Mouse (Mus musculus) liver, embryonic 14.5 days (tissue): Measurements from ENCODE around the gene Rell1. TPM values are rescaled to one million over a fixed set of nuclear protein-coding genes. Genes with fewer than 3 reads are reported as not detected.

Experiments
- ATAC-seq: fragments of 200-750 bp; cut with Nextera tagmentation; 2 replicates; pipeline ENCODE4 v1.8.0; 2017; ENCODE audit warnings: moderate number of reproducible peaks, mild to moderate bottlenecking, moderate library complexity; ENCODE audit not compliant: insufficient read depth
- DNase-seq, 3 experiments: peaks; one replicate each; pipeline ENCODE4 v3.0.0-alpha.2; 2012 to 2013; ENCODE audit warnings: low read depth in 3 of 3, low spot score in 3 of 3
- H3K27ac ChIP-seq: fragments of 300-500 bp; sonication (generic); 2 replicates; pipeline ENCODE4 v1.5.1; 2014; ENCODE audit warnings: moderate library complexity, mild to moderate bottlenecking, control low read depth, inconsistent platforms
- H3K27me3 ChIP-seq: fragments of 300-500 bp; sonication (generic); 2 replicates; pipeline ENCODE4 v1.6.1; 2014; ENCODE audit warnings: mild to moderate bottlenecking, low read length, moderate library complexity; ENCODE audit not compliant: control insufficient read depth, insufficient read depth
- H3K36me3 ChIP-seq: fragments of 300-500 bp; sonication (generic); replicated peaks from 2 replicates; pipeline ENCODE4 v1.6.1; 2014; ENCODE audit warnings: low read depth; ENCODE audit not compliant: control insufficient read depth, insufficient read depth
- H3K4me1 ChIP-seq, 2 experiments: fragments of 200-500 bp in 1 of 2; fragments of 300-500 bp in 1 of 2; sonication (generic) in 1 of 2; replicated peaks; 2 replicates each; pipeline ENCODE4 v1.6.1; 2012 to 2014; ENCODE audit warnings: antibody characterized with exemption in 1 of 2, inconsistent platforms in 1 of 2, low read length in 1 of 2; ENCODE audit not compliant: control insufficient read depth in 2 of 2, insufficient read depth in 2 of 2
- H3K4me2 ChIP-seq: fragments of 300-500 bp; sonication (generic); 2 replicates; pipeline ENCODE4 v1.6.1; 2014; ENCODE audit warnings: low read depth, mild to moderate bottlenecking, control low read depth, moderate library complexity
- H3K4me3 ChIP-seq, 2 experiments: fragments of 200-500 bp in 1 of 2; fragments of 300-500 bp in 1 of 2; sonication (generic) in 1 of 2; 2 replicates each; pipeline ENCODE4 v1.5.1; 2012 to 2014; ENCODE audit warnings: low read depth in 2 of 2, low read length in 2 of 2, mild to moderate bottlenecking in 2 of 2, control low read depth in 1 of 2, inconsistent platforms in 1 of 2, moderate library complexity in 1 of 2; ENCODE audit not compliant: insufficient read depth in 1 of 2
- H3K9ac ChIP-seq: fragments of 300-500 bp; sonication (generic); replicated peaks from 2 replicates; pipeline ENCODE4 v1.6.1; 2014; ENCODE audit warnings: mild to moderate bottlenecking, control low read depth, moderate library complexity
- H3K9me3 ChIP-seq: fragments of 300-500 bp; sonication (generic); 2 replicates; pipeline ENCODE4 v1.6.1; 2016; ENCODE audit warnings: low read length, mixed read lengths; ENCODE audit not compliant: control insufficient read depth
- CTCF ChIP-seq: IDR thresholded peaks from 2 replicates; pipeline ENCODE4 v1.5.1; 2016; ENCODE audit warnings: antibody characterized with exemption, low read depth, control low read depth
- EP300 ChIP-seq: IDR thresholded peaks from 2 replicates; pipeline ENCODE4 v1.6.1; 2016; ENCODE audit warnings: antibody characterized with exemption, low read depth
- WGBS: fragments of 180-500 bp; shearing (Covaris S2); extraction: QIAGEN DNeasy Blood & Tissue Kit; methylation state at CpG from one replicate; pipeline ENCODE4 v1.1.7; 2014; ENCODE audit not compliant: insufficient replicate concordance; 5-methylcytosine and 5-hydroxymethylcytosine counted together
- polyA plus RNA-seq, 2 experiments: library from polyadenylated mRNA; depleted of rRNA in 1 of 2; stranded (reverse) in 1 of 2; unstranded in 1 of 2; fragments of >200 nt; fragmentation: Nextera tagmentation in 1 of 2; extraction: Ambion mirVana in 1 of 2; gene quantifications; 2 replicates each; pipeline versions ENCODE4 v1.2.1 to v1.2.3; 2012 to 2014

Gene Rell1
- polyA plus RNA-seq, 2 experiments, result 4.3 to 4.4 TPM

DNA sequence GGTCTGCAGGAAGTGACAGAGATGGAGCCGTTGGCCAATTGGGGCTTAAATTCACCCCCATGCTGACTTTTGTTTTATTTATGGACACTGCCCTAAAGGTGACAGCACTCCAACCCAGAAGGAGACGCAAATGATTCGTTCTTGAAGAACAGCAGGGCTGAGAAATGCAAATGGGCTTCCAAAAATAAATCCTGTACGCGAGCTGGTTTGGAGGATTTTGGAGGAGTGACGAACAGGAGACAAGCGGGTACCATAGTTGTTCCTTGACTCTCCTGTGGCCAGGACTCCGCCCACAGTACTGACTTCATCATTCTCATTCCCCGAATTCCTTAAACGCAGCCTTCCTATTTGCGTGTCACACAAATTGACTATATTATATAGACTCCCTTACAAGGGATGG, 12.3 kb downstream of the Rell1 start:
- Histone ChIP-seq H3K4me3 (no peak overlapping the region), H3K9ac (no peak overlapping the region), H3K4me1 (no peaks in the 10 kb centered on the region; a peak in 1 of 4 replicates), H3K27me3 (no peaks in the 10 kb centered on the region), H3K27ac (no peak overlapping the region), H3K9me3 (no peaks in the 10 kb centered on the region), H3K4me2 (no peak overlapping the region), H3K36me3 (no peaks in the 10 kb centered on the region)
- TF ChIP-seq EP300 (no peak), CTCF (no peak)
- DNase-seq (no peak), ATAC-seq (no peak)
- 79% methylated on average over 11 of the region's 11 CpGs for WGBS

DNA sequence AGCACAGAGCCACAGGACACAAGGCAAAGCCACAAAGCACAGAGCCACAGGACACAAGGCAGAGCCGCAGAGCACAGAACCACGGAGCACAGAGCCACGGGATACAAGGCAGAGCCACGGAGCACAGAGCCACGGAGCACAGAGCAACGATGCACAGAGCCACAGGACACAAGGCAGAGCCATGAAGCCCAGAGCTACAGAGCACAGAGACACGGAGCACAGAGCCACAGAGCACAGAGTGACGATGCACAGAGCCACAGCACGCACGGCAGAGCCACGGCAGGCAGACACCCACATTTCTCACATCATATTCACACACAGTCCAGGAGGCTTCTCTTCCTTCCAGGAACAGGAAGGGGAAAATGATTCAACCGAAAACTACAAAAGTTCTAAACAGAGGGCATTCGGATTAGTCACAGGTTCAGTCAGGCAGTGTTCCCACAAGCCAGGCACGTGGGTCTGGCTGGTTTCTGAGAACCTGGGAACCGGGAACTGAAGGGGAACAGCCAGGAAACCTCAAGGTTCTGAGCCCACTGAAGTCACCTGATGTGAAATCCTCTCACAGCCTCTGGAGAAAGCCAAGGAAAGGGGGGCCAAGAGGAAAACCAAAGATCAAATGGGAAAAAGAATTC, 15.2 kb downstream of the Rell1 start:
- Histone ChIP-seq H3K9me3 (no peaks in the 10 kb centered on the region), H3K4me2 (no peak overlapping the region), H3K4me1 (peaks cover 0 to 9% of the 10 kb centered on the region in 2 experiments; a peak in 2 of 4 replicates), H3K9ac (no peak overlapping the region), H3K36me3 (no peaks in the 10 kb centered on the region), H3K27ac (no peak overlapping the region), H3K27me3 (no peaks in the 10 kb centered on the region), H3K4me3 (no peak overlapping the region)
- ATAC-seq (no peak), DNase-seq (no peak)
- TF ChIP-seq CTCF, result no peak
- no peak for TF ChIP-seq EP300
- 71% methylated on average over 15 of the region's 15 CpGs for WGBS

DNA sequence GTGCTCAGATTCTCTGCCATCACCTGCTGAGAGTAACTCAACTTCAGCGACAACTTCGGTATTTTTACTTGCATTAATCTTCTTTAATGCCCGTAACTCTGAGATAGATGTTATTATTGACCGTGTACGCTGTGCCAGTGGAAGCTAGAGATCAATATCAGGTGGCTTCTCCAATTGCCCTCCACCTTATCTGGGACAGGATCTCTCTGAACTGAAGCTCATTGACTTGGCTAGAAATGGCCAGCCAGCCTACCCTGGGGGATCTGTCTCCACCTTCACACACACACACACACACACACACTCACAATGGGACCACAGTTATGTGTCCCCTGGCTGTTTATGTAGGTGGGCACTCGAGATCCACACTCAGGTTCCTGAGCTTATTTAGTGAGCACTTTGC, 16.7 kb downstream of the Rell1 start:
- Histone ChIP-seq H3K27ac (no peak overlapping the region), H3K9ac (no peak overlapping the region), H3K36me3 (no peaks in the 10 kb centered on the region), H3K4me2 (no peak overlapping the region), H3K4me1 (peaks cover 0 to 9% of the 10 kb centered on the region in 2 experiments; a peak in 2 of 4 replicates), H3K9me3 (no peaks in the 10 kb centered on the region), H3K27me3 (no peaks in the 10 kb centered on the region), H3K4me3 (no peak overlapping the region)
- DNase-seq (no peak), ATAC-seq (no peak)
- no peak for TF ChIP-seq CTCF
- TF ChIP-seq EP300, result no peak
- WGBS, result 60% methylated on average over 6 of the region's 6 CpGs

DNA sequence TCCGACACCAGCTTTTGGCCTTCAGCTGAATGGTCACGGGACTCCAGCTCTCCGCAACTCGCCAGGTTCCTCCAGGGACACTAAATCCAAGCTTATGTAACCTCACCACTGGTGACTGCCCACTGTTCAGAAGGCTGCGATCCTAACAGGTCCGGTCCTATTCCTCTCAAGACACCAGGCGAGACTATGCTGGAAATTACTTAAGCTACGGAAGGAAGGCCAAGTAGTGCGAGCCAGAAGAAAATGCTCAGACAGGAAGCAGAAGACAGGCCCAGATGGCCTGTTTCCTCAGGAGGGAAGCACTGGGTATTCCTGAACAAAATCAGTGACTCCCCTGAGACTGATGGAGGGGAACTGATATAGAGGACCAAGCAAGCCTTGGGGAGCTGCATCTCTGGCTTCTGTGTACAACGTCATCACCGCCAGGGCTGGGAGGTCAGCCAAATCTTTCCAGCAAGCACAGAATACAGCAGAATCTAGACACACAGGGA, 17.2 kb downstream of the Rell1 start:
- Histone ChIP-seq H3K27ac (no peak overlapping the region), H3K36me3 (no peaks in the 10 kb centered on the region), H3K4me2 (no peak overlapping the region), H3K9me3 (no peaks in the 10 kb centered on the region), H3K4me1 (peaks cover 0 to 10% of the 10 kb centered on the region in 2 experiments; a peak in 2 of 4 replicates), H3K9ac (no peak overlapping the region), H3K27me3 (no peaks in the 10 kb centered on the region), H3K4me3 (no peak overlapping the region)
- 44% methylated on average over 11 of the region's 11 CpGs for WGBS
- TF ChIP-seq CTCF (no peak), EP300 (no peak)
- 0 out of 2 replicates have a peak, but pooled peaks have one; percentile 31 for ATAC-seq
- no peak for DNase-seq

DNA sequence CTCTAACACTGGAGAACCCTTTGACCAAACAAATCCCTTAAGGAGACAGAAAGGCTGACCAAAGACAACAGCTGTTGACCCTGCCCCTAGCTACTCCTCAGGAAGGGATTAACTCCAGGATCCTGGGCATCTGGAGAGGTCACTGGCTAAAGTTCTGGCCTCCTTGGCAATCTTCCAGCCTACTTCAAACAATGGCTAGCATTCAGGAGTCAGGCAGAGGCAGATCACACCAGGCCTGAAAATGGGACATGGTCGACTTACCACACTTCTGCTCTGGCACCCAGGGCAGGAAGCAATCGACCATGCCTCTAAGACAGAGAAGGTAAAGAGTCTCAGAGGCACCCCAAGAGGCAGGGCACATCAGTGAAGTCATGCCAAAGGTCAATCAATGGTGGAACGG, 19.5 kb downstream of the Rell1 start:
- DNase-seq, result no peak
- TF ChIP-seq CTCF, result no peak
- TF ChIP-seq EP300, result no peak
- ATAC-seq, result no peak

More for the DNA sequence above, 19.5 kb downstream of the Rell1 start:
- H3K36me3 ChIP-seq, result no peaks in the 10 kb centered on the region
- no peaks in the 10 kb centered on the region for H3K27me3 ChIP-seq
- H3K4me1 ChIP-seq, result peaks cover 0 to 13% of the 10 kb centered on the region in 2 experiments; a peak in 2 of 4 replicates
- WGBS, result 8% methylated on average over 3 of the region's 3 CpGs
- no peak overlapping the region for H3K9ac ChIP-seq
- no peak overlapping the region for H3K4me3 ChIP-seq
- no peak overlapping the region for H3K4me2 ChIP-seq
- H3K9me3 ChIP-seq, result no peaks in the 10 kb centered on the region
- H3K27ac ChIP-seq, result no peak overlapping the region
